Comparison of ENCODE assay signal across 8 mouse cellular contexts in the genomic region with DNA sequence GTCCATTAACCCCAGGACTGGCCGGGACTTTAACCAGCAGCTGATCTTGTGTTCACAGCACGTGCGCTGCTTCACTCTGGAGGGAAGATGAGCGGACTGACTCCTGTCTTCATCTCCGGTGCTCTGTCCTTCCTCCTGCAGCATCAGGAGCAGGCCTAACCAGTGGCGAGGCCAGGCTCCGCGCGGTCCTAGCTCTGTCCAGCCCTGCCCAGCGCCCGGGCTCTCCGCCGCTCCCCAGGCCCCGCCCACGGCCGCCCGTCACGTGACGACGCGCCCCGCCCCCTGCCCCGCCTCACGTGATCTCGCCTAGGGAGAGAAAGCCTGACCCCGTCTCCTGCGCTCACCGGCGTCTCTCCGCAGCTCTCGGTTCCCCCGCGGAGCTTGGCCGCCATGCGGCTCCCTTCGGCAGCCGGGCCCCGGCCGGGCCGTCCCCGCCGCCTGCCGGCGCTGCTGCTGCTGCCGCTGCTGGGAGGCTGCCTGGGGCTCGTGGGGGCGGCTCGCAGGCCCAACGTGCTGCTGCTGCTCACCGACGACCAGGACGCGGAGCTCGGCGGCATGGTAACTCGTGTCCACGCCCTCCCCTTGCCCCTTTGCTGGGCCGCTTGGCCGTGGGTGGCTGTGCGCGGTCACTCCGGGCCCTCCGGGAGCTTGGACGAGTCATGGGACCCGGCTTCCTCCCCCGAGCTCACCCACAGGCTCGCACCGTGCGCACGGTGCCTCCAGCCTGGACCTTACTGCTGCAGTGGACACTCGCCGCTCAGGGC. TPM values are rescaled to one million over a fixed set of nuclear protein-coding genes. Genes with fewer than 3 reads are reported as not detected.
A peak's percentile ranks its signal among the peaks of the same experiment; 100 is the strongest.
DNase-seq lines count a peak whose midpoint lies in the region; ATAC-seq and TF ChIP-seq lines count a peak whose summit lies in the region.

Gene Gns (plus strand): TSS at position 290 of the 764 bp plus-strand sequence.

- peak within 1 kb of the TSS; percentile 35; the same call in 1 of the 2 replicates for H3K27ac ChIP-seq in forebrain, embryonic 14.5 days (ENCODE audit: low read depth, low read length)
- peak within 1 kb of the TSS; percentile 80 for H3K27ac ChIP-seq in liver, embryonic 16.5 days (ENCODE audit: low read length)
- H3K27ac ChIP-seq in neural tube, embryonic 12.5 days: peak within 1 kb of the TSS; percentile 46; the same call in 1 of the 2 replicates
- H3K27ac ChIP-seq in stomach, postnatal 0 days (replicated peaks): peak within 1 kb of the TSS; percentile 83

- intact Hi-C loops in heart, postnatal 10 days (cut with DNase I): no loop called here

- no peaks in the 10 kb centered on the region for H3K9me3 ChIP-seq in forebrain, embryonic 14.5 days (replicated peaks; ENCODE audit: control insufficient read depth, low read length)
- H3K9me3 ChIP-seq in liver, embryonic 16.5 days (replicated peaks; ENCODE audit: control insufficient read depth, low read length): no peaks in the 10 kb centered on the region
- no peaks in the 10 kb centered on the region for H3K9me3 ChIP-seq in neural tube, embryonic 12.5 days
- H3K9me3 ChIP-seq in stomach, postnatal 0 days (ENCODE audit: control insufficient read depth, low read length): no peaks in the 10 kb centered on the region

- peak within 1 kb of the TSS; percentile 96 for H3K4me3 ChIP-seq in forebrain, embryonic 14.5 days (ENCODE audit: low read depth, low read length)
- peak within 1 kb of the TSS; percentile 88 for H3K4me3 ChIP-seq in liver, embryonic 16.5 days (ENCODE audit: low read depth, low read length)
- peak within 1 kb of the TSS; percentile 93 for H3K4me3 ChIP-seq in neural tube, embryonic 12.5 days
- peak within 1 kb of the TSS; percentile 91 for H3K4me3 ChIP-seq in stomach, postnatal 0 days (ENCODE audit: low read depth, low read length)

- TF ChIP-seq CTCF in stomach, postnatal 0 days (IDR thresholded peaks at IDR 0.05; ENCODE audit: low read depth): no peak

- no peaks in the 10 kb centered on the region; the same call in 1 of the 2 replicates for H3K36me3 ChIP-seq in forebrain, embryonic 14.5 days (ENCODE audit: control insufficient read depth, insufficient read depth, low read length)
- no peaks in the 10 kb centered on the region for H3K36me3 ChIP-seq in liver, embryonic 16.5 days (ENCODE audit: control insufficient read depth, insufficient read depth)
- H3K36me3 ChIP-seq in neural tube, embryonic 12.5 days: 0 out of 2 replicates have a peak, but pooled peaks cover 2% of the 10 kb centered on the region
- no peaks in the 10 kb centered on the region for H3K36me3 ChIP-seq in stomach, postnatal 0 days (ENCODE audit: control insufficient read depth, insufficient read depth, low read length)

- no peaks in the 10 kb centered on the region for H3K27me3 ChIP-seq in forebrain, embryonic 14.5 days (replicated peaks; ENCODE audit: control insufficient read depth, insufficient read depth, low read length)
- H3K27me3 ChIP-seq in liver, embryonic 16.5 days (ENCODE audit: control insufficient read depth, insufficient read depth, low read depth, low read length): no peaks in the 10 kb centered on the region
- H3K27me3 ChIP-seq in neural tube, embryonic 12.5 days (replicated peaks): no peaks in the 10 kb centered on the region
- no peaks in the 10 kb centered on the region for H3K27me3 ChIP-seq in stomach, postnatal 0 days (ENCODE audit: control insufficient read depth, insufficient read depth, low read length)

- H3K9ac ChIP-seq in forebrain, embryonic 14.5 days (ENCODE audit: low read length): peak within 1 kb of the TSS; percentile 85
- H3K9ac ChIP-seq in liver, embryonic 16.5 days (ENCODE audit: low read depth, low read length): peak within 1 kb of the TSS; percentile 81
- H3K9ac ChIP-seq in neural tube, embryonic 12.5 days: peak within 1 kb of the TSS; percentile 89
- peak within 1 kb of the TSS; percentile 84 for H3K9ac ChIP-seq in stomach, postnatal 0 days (ENCODE audit: low read length)

- H3K4me2 ChIP-seq in forebrain, embryonic 14.5 days (ENCODE audit: low read length): peak within 1 kb of the TSS; percentile 87
- peak within 1 kb of the TSS; percentile 99 for H3K4me2 ChIP-seq in liver, embryonic 16.5 days (ENCODE audit: low read depth, low read length)
- peak within 1 kb of the TSS; percentile 97 for H3K4me2 ChIP-seq in neural tube, embryonic 12.5 days (replicated peaks)
- peak within 1 kb of the TSS; percentile 99 for H3K4me2 ChIP-seq in stomach, postnatal 0 days (replicated peaks; ENCODE audit: low read depth)

- H3K4me1 ChIP-seq in forebrain, embryonic 14.5 days (ENCODE audit: control insufficient read depth, insufficient read depth, low read length): peaks cover 6% of the 10 kb centered on the region; the same call in 1 of the 2 replicates
- peaks cover 23% of the 10 kb centered on the region for H3K4me1 ChIP-seq in liver, embryonic 16.5 days (ENCODE audit: control insufficient read depth, low read depth, low read length)
- H3K4me1 ChIP-seq in neural tube, embryonic 12.5 days: peaks cover 25% of the 10 kb centered on the region
- H3K4me1 ChIP-seq in stomach, postnatal 0 days (replicated peaks; ENCODE audit: control insufficient read depth, insufficient read depth): peaks cover 3% of the 10 kb centered on the region; the same call in 1 of the 2 replicates

- peak; percentile 65 for DNase-seq in ES-CJ7 (ENCODE audit: low read depth, low spot score)
- peak; percentile 80 for DNase-seq in cerebellum, adult 11 months
- peak; percentile 89 for DNase-seq in forebrain, embryonic 14.5 days (ENCODE audit: low spot score)
- DNase-seq in heart, postnatal 10 days: peak; percentile 89 to 90
- DNase-seq in large intestine, adult 2 months (ENCODE audit: low read depth, low spot score): no peak
- DNase-seq in stomach, postnatal 0 days (ENCODE audit: low spot score): peak; percentile 98

- peak; percentile 99 for ATAC-seq in forebrain, embryonic 14.5 days
- ATAC-seq in liver, embryonic 16.5 days (ENCODE audit: low read depth): peak; percentile 92
- ATAC-seq in neural tube, embryonic 12.5 days (ENCODE audit: low FRiP score, low read depth): peak; percentile 99
- peak; percentile 96 for ATAC-seq in stomach, postnatal 0 days (ENCODE audit: low FRiP score, low TSS enrichment)

- under 1% methylated on average over 68 of the region's 72 CpGs for WGBS in forebrain, embryonic 14.5 days
- WGBS in large intestine, adult 2 months: under 1% methylated on average over 72 of the region's 72 CpGs
- WGBS in liver, embryonic 16.5 days (ENCODE audit: insufficient replicate concordance): under 1% methylated on average over 64 of the region's 72 CpGs
- whole genome bisulfite sequencing in neural tube, embryonic 12.5 days: under 1% methylated on average over 69 of the region's 72 CpGs
- 0% methylated on average over 53 of the region's 72 CpGs for WGBS in stomach, postnatal 0 days

- TF ChIP-seq EP300 in stomach, postnatal 0 days (optimal IDR thresholded peaks at IDR 0.05): no peak

RNA-seq across cellular contexts. Expression of gene Gns, which starts in this region (rescaled TPM):
- polyA plus RNA-seq in forebrain, embryonic 14.5 days (2014; fragmentation: Nextera tagmentation; extraction: Ambion mirVana): 27.3 and 33.7 TPM in 2 replicates
- 10 to 100 TPM; 72.7 to 78.3 TPM for total RNA-seq in heart, postnatal 10 days (2021)
- 36.3 and 55.4 TPM in 2 replicates for polyA plus RNA-seq in large intestine, adult 2 months (2012; rRNA removed)
- 18.7 and 22.3 TPM in 2 replicates for polyA plus RNA-seq in liver, embryonic 16.5 days (2015; fragmentation: Nextera tagmentation; extraction: Ambion mirVana)
- polyA plus RNA-seq in neural tube, embryonic 12.5 days (2016; fragmentation: Nextera tagmentation; extraction: Ambion mirVana): 47.7 and 54.4 TPM in 2 replicates
- polyA plus RNA-seq in stomach, postnatal 0 days (2015; fragmentation: Nextera tagmentation; extraction: Ambion mirVana): 25.7 and 26.1 TPM in 2 replicates
